Mouse (Mus musculus) lung, embryonic 14.5 days (tissue): ENCODE results near the gene Ercc2. TPM values are rescaled to one million over a fixed set of nuclear protein-coding genes. Genes with fewer than 3 reads are reported as not detected.

ENCODE experiments used
- ATAC-seq: fragments of 200-750 bp; cut with Nextera tagmentation; 2 replicates; pipeline ENCODE4 v1.8.0; 2017; ENCODE audit warnings: mild to moderate bottlenecking, moderate TSS enrichment, moderate library complexity; ENCODE audit not compliant: insufficient read depth
- DNase-seq: peaks from one replicate; pipeline ENCODE4 v3.0.0-alpha.2; 2015
- H3K27ac ChIP-seq: fragments of 300-500 bp; sonication (generic); 2 replicates; pipeline ENCODE4 v1.5.1; 2014; ENCODE audit warnings: low read depth, mild to moderate bottlenecking, moderate library complexity
- H3K27me3 ChIP-seq: fragments of 300-500 bp; sonication (generic); 2 replicates; pipeline ENCODE4 v1.6.1; 2014; ENCODE audit warnings: low read length, control low read depth; ENCODE audit not compliant: insufficient read depth
- H3K36me3 ChIP-seq: fragments of 300-500 bp; sonication (generic); 2 replicates; pipeline ENCODE4 v1.6.1; 2014; ENCODE audit warnings: control low read depth; ENCODE audit not compliant: insufficient read depth
- H3K4me1 ChIP-seq: fragments of 300-500 bp; sonication (generic); 2 replicates; pipeline ENCODE4 v1.6.1; 2014; ENCODE audit warnings: antibody characterized with exemption, control low read depth; ENCODE audit not compliant: insufficient read depth
- H3K4me2 ChIP-seq: fragments of 300-500 bp; sonication (generic); 2 replicates; pipeline ENCODE4 v1.6.1; 2014; ENCODE audit warnings: mild to moderate bottlenecking
- H3K4me3 ChIP-seq: fragments of 300-500 bp; sonication (generic); 2 replicates; pipeline ENCODE4 v1.5.1; 2014; ENCODE audit warnings: low read depth, low read length
- H3K9ac ChIP-seq: fragments of 300-500 bp; sonication (generic); 2 replicates; pipeline ENCODE4 v1.6.1; 2014
- H3K9me3 ChIP-seq: fragments of 300-500 bp; sonication (generic); 2 replicates; pipeline ENCODE4 v1.6.1; 2016; ENCODE audit warnings: low read depth, low read length, control low read depth
- CTCF ChIP-seq: IDR thresholded peaks from 2 replicates; pipeline ENCODE4 v1.5.1; 2016; ENCODE audit warnings: antibody characterized with exemption, low read depth
- WGBS: fragments of 180-500 bp; shearing (Covaris S2); extraction: QIAGEN DNeasy Blood & Tissue Kit; methylation state at CpG from one replicate; pipeline ENCODE4 v1.1.7; 2014; 5-methylcytosine and 5-hydroxymethylcytosine counted together
- polyA plus RNA-seq: library from polyadenylated mRNA; unstranded; fragments of >200 nt; fragmentation: Nextera tagmentation; extraction: Ambion mirVana; gene quantifications from 2 replicates; pipeline ENCODE4 v1.2.1, GENCODE M21; 2014

The Ercc2 gene
- polyA plus RNA-seq, 1 experiment from 2014 or later, result 12.1 TPM

DNA sequence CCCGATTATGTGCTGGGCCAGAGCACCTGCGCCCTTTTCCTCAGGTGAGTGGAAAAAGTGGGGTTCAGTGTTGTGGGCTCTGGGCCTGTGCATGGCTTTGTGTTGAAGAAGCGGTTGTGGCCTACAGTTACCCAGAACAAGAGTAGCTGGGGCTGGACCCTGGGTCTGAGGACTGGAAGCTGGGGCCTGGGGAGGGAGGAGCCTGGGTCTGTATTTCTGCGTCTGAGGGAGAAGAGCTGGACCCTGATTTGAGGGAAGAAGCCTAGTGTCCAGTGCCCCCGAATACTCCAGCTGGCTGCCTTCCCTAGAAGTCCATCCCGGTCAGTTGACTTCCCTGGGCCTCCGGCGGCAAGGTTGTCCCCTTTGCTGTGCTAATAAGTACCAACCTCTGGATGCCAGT, 31.6 kb upstream of the Ercc2 start:
- no peak for DNase-seq
- H3K9me3 ChIP-seq, result no peaks in the 10 kb centered on the region
- no peak overlapping the region for H3K4me3 ChIP-seq
- no peaks in the 10 kb centered on the region for H3K27me3 ChIP-seq
- 88% methylated on average over 8 of the region's 8 CpGs for WGBS
- no peak for ATAC-seq
- H3K4me2 ChIP-seq, result no peak overlapping the region
- H3K4me1 ChIP-seq, result no peaks in the 10 kb centered on the region
- TF ChIP-seq CTCF, result no peak
- no peak overlapping the region for H3K9ac ChIP-seq
- no peak overlapping the region for H3K27ac ChIP-seq
- H3K36me3 ChIP-seq, result peaks cover 61% of the 10 kb centered on the region

DNA sequence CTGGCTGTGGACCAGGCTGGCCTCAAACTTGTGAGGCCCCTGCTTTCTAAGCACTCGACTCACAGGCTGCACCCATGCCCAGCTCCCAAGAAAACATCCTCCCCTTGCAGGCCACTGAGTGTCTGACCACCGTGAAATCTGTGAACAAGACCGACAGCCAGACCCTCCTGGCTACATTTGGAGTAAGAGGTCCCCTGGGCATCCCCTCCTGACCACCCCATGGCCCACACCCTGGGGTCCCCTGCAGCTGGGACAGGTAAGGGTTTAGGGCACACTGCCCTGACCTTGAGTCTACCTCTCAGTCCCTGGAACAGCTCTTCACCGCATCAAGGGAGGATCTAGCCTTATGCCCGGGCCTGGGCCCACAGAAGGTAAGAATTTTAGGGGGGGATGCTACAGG, 26.8 kb upstream of the Ercc2 start:
- WGBS, result 84% methylated on average over 5 of the region's 5 CpGs
- H3K4me2 ChIP-seq, result no peak overlapping the region
- no peak for TF ChIP-seq CTCF
- no peaks in the 10 kb centered on the region for H3K4me1 ChIP-seq
- H3K9ac ChIP-seq, result no peak overlapping the region
- no peaks in the 10 kb centered on the region for H3K9me3 ChIP-seq
- no peak overlapping the region for H3K4me3 ChIP-seq
- no peak for DNase-seq
- peaks cover 67% of the 10 kb centered on the region for H3K36me3 ChIP-seq
- H3K27ac ChIP-seq, result no peak overlapping the region
- H3K27me3 ChIP-seq, result no peaks in the 10 kb centered on the region
- no peak for ATAC-seq

DNA sequence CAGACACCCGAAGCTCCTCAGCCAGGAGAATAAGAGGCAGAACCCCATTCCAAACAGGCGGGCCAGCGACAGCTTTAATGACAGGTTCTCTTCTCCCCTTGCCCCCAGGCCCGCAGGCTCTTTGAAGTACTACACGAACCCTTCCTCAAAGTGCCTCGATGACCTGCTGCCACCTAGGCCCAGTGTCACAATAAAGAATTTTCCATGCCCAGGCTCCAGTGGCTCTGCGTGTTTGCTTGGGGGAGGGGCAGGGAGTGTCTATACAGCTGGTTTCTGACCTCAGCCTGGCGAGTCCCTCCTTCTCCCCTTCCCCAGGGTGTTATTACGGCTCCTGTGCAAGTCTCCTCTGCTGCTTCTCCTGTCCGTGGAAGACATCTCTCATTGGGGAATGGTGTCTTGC, 25.5 kb upstream of the Ercc2 start:
- no peak for DNase-seq
- WGBS, result 74% methylated on average over 10 of the region's 10 CpGs
- Histone ChIP-seq H3K4me1 (no peaks in the 10 kb centered on the region), H3K4me3 (no peak overlapping the region), H3K4me2 (no peak overlapping the region), H3K36me3 (peaks cover 57% of the 10 kb centered on the region), H3K27me3 (no peaks in the 10 kb centered on the region), H3K9me3 (no peaks in the 10 kb centered on the region), H3K9ac (no peak overlapping the region), H3K27ac (no peak overlapping the region)
- no peak for TF ChIP-seq CTCF
- no peak for ATAC-seq

DNA sequence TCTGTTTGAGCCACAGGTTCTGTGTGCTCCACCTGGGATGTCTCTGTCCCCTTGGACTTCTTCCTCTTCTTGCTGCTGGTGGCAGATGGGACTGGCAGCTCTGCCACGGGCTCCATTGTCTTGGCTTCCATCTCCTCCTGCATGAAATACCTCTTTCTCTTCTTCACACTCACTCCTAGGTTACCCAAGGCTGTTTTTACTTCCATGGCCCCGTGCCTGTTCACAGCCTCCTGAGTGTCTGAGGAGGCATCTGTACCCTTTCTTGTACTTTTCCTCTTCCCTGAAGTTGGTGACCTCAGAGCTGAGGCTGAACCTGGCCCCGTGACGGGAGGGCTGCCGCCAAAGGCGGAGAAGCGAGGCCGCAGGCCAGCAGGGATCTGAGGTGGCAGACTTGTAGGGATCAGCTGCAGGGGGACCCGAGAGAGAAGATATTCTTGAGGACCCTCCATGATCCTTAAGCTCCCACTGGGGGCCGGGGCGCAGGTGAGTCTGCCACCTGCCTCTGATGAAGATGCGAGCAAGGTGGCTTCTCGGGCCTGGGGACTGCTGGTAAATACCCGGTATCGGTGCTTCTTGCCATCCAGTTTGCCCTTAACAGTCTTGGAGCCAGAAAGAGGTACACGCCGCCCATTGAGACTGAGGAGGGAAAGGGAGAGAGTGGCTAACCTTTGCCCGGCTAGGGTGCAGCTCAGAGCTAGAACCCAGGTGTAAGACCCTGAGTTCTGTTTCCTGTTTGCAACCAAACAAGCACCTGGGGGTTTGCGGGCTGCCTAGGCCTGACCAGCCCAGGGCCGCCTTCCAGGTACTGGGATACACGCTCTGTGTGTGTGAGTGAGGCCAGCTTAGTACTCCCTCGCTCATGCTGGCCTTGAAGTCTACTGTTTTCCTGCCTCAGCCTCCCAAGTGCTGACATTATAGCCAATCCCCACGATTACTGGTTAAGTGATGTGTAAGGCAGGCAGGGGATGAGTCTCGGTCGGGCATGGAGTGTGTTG, 24.1 kb upstream of the Ercc2 start:
- Histone ChIP-seq H3K4me2 (peak overlapping the region; percentile 94), H3K27me3 (no peaks in the 10 kb centered on the region), H3K4me3 (peak overlapping the region; percentile 64), H3K9me3 (no peaks in the 10 kb centered on the region), H3K27ac (no peak overlapping the region), H3K9ac (peak overlapping the region; percentile 63; the same call in 1 of the 2 replicates), H3K36me3 (peaks cover 46% of the 10 kb centered on the region), H3K4me1 (peaks cover 8% of the 10 kb centered on the region; the same call in 1 of the 2 replicates)
- DNase-seq (no peak), ATAC-seq (no peak)
- 86% methylated on average over 25 of the region's 25 CpGs for WGBS
- TF ChIP-seq CTCF, result no peak

DNA sequence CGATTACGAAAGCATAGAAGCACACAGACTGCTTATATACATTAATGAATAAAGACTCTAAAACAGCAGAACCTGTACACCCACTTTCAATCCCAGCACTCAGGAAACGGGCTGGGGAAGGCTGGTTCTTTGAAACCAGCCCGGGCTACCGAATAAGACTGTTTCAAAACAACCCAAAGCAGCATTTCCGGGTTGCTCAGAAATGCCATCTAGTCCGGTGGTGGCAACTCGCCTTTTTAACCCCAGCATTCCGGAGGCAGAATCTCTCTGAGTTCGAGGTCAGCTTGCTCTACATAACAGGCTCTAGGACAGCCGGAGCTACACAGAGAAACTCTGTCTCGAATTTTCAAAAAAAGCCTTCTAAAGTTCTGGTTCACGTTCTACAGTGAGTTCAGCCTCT, 23.2 kb upstream of the Ercc2 start:
- no peak for ATAC-seq
- no peak overlapping the region for H3K27ac ChIP-seq
- no peak for TF ChIP-seq CTCF

DNA sequence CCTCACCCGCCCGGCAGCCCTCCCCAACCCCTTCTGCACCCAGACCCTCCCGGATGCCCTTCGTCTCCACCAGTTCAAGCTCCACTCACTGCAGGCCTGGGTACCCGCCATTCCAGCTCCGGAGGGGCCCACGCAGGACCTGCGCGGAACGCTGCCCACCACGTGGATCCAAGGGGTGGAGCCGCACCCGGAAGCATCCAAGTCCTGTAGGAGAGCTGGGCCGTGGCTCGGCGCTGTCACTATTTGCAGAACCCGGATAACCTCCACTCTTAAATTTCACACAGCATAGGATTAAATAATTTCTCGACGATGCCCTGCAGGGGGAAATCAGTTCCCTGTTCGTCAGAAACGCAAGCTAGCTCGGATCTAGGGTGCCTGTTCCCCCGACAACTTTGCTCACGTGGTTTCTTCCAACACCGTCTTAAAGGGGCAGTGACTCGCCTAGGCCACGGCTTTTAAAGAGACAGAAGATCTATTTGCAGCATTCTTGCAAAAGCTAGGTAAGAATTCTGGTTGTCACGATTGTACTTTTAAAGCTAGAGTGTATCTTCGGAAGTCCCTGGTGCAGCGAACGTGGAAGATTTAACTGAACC, 22.4 kb upstream of the Ercc2 start, which contains the start of the genes Cd3eap and Ppp1r13l:
TSS of gene Cd3eap (minus strand) at position 185 of the 593 bp plus-strand sequence.
TSS of gene Ppp1r13l (plus strand) at position 451 of the 593 bp plus-strand sequence.
- peak; percentile 90 for DNase-seq
- no peaks in the 10 kb centered on the region for H3K27me3 ChIP-seq
- no peak for TF ChIP-seq CTCF
- H3K4me3 ChIP-seq, result peak within 1 kb of the TSS; percentile 64
- no peaks in the 10 kb centered on the region for H3K9me3 ChIP-seq
- under 1% methylated on average over 30 of the region's 31 CpGs for WGBS
- peak within 1 kb of the TSS; percentile 62 for H3K27ac ChIP-seq
- ATAC-seq, result peak; percentile 63
- peak within 1 kb of the TSS; percentile 63 for H3K9ac ChIP-seq
- H3K4me2 ChIP-seq, result peak within 1 kb of the TSS; percentile 94
- peaks cover 8% of the 10 kb centered on the region; the same call in 1 of the 2 replicates for H3K4me1 ChIP-seq
- H3K36me3 ChIP-seq, result peaks cover 33% of the 10 kb centered on the region

More for the DNA sequence above, 23.2 kb upstream of the Ercc2 start:
- DNase-seq, result peak; percentile 23
- Histone ChIP-seq H3K4me1 (peaks cover 8% of the 10 kb centered on the region; the same call in 1 of the 2 replicates), H3K4me2 (peak overlapping the region; percentile 94), H3K9ac (peak overlapping the region; percentile 63), H3K9me3 (no peaks in the 10 kb centered on the region), H3K36me3 (peaks cover 38% of the 10 kb centered on the region), H3K4me3 (peak overlapping the region; percentile 64), H3K27me3 (no peaks in the 10 kb centered on the region)
- WGBS, result 14% methylated on average over 13 of the region's 13 CpGs
